Mouse (Mus musculus): ENCODE results near the gene Cdc25b. TPM values are rescaled to one million over a fixed set of nuclear protein-coding genes. Genes with fewer than 3 reads are reported as not detected.
A peak's percentile ranks its signal among the peaks of the same experiment; 100 is the strongest.

Cdc25b gene
- polyA plus RNA-seq, 1 experiment from 2014 or later, result 76.4 TPM

DNA sequence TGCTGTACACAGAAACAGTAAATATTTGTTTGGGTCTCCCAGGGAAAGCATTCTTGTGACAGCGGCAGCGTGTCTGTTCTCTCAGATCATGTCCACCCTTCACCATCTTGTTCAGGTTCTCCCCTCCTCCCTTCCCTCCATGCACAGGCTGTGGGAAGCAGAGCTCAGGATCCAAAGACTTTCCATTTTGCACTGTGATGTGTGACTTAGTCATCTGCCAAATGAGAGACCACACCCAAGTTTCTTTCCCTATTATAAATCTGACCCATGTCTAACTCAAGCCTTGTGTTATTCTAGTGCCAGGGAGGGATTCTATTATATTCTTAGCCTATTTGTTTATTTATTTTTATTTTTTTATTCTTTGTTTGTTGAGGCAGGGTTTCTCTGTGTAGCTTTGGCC lies 21.6 kb downstream of the Cdc25b start:
- DNase-seq (ENCODE audit: low spot score), result no peak
- Histone ChIP-seq H3K27me3 (replicated peaks; ENCODE audit: control insufficient read depth, insufficient read depth, low read length) (no peaks in the 10 kb centered on the region), H3K4me2 (no peak overlapping the region), H3K4me1 (replicated peaks; ENCODE audit: control insufficient read depth, insufficient read depth, low read length) (peaks cover 62% of the 10 kb centered on the region), H3K9ac (ENCODE audit: low read depth, low read length) (no peak overlapping the region), H3K36me3 (ENCODE audit: control insufficient read depth, insufficient read depth, low read length) (no peaks in the 10 kb centered on the region), H3K27ac (ENCODE audit: low read depth, low read length) (no peak overlapping the region; the same call in 1 of the 2 replicates), H3K4me3 (ENCODE audit: low read depth, low read length) (no peak overlapping the region), H3K9me3 (ENCODE audit: control insufficient read depth, low read length) (no peaks in the 10 kb centered on the region)
- no peak for ATAC-seq (replicated peaks; ENCODE audit: low FRiP score)
- 87% methylated on average over 2 of the region's 2 CpGs for WGBS

GRCm38 (mm10) chr2:131209125-131209795 lies 22.5 kb downstream of the Cdc25b start:
- WGBS, result 67% methylated on average over 4 of the region's 4 CpGs
- Histone ChIP-seq H3K36me3 (ENCODE audit: control insufficient read depth, insufficient read depth, low read length) (no peaks in the 10 kb centered on the region), H3K9me3 (ENCODE audit: control insufficient read depth, low read length) (no peaks in the 10 kb centered on the region), H3K27me3 (replicated peaks; ENCODE audit: control insufficient read depth, insufficient read depth, low read length) (no peaks in the 10 kb centered on the region), H3K4me1 (replicated peaks; ENCODE audit: control insufficient read depth, insufficient read depth, low read length) (peaks cover 63% of the 10 kb centered on the region), H3K27ac (ENCODE audit: low read depth, low read length) (peak overlapping the region; percentile 67; the same call in 1 of the 2 replicates), H3K9ac (ENCODE audit: low read depth, low read length) (peak overlapping the region; percentile 60), H3K4me3 (ENCODE audit: low read depth, low read length) (peak overlapping the region; percentile 67; the same call in 1 of the 2 replicates), H3K4me2 (peak overlapping the region; percentile 88)
- ATAC-seq (replicated peaks; ENCODE audit: low FRiP score) (no peak), DNase-seq (ENCODE audit: low spot score) (peak; percentile 50)

DNA sequence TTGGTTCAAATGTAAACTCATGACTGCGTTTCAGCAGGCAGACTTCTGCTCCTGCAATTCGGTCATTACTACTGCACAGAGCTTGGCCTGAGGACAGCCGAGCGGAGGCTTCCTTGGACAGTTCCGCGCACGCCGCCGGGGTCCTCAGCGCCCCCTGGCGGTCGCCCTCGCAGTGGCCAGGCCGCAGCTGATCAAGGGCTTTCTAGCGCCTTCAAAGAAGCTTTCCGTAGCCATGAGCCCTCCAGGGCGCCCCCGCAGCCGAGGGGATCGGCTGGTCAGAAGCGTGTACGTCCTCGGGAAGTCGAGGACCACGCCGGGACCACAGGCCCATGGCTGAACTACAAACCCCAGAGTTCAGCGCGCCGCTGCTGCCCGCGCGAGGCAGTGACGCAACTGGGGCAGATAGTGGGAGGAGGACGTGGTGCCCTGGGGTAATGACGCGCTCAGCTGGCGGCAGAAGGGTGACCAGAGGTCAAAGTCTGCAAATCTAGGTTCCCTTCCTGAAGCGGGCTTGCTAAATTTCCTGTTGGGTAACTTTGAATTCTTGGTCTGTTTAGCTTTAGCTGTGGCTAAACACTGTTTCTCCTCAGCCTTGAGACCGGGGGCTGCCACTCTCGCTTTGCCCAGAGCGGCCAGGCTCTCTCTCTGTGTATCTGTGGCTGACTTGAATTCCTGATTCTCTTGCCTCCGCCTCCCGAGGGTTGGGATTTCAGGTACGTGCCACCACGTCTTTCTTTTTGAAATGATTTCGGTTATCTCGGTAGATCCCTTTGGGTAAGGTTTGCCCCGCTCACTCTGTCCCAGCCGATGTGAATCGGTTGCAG lies 23.4 kb downstream of the Cdc25b start:
- ATAC-seq (replicated peaks; ENCODE audit: low FRiP score) (peak; percentile 83), DNase-seq (ENCODE audit: low spot score) (peak; percentile 96)
- H3K4me3 ChIP-seq (ENCODE audit: low read depth, low read length), result peak overlapping the region; percentile 67
- no peaks in the 10 kb centered on the region for H3K27me3 ChIP-seq (replicated peaks; ENCODE audit: control insufficient read depth, insufficient read depth, low read length)
- H3K4me2 ChIP-seq, result peak overlapping the region; percentile 88
- H3K36me3 ChIP-seq (ENCODE audit: control insufficient read depth, insufficient read depth, low read length), result no peaks in the 10 kb centered on the region
- peaks cover 60% of the 10 kb centered on the region for H3K4me1 ChIP-seq (replicated peaks; ENCODE audit: control insufficient read depth, insufficient read depth, low read length)
- no peaks in the 10 kb centered on the region for H3K9me3 ChIP-seq (ENCODE audit: control insufficient read depth, low read length)
- H3K27ac ChIP-seq (ENCODE audit: low read depth, low read length), result peak overlapping the region; percentile 67
- 1% methylated on average over 50 of the region's 50 CpGs for whole genome bisulfite sequencing
- peak overlapping the region; percentile 60 for H3K9ac ChIP-seq (ENCODE audit: low read depth, low read length)

DNA sequence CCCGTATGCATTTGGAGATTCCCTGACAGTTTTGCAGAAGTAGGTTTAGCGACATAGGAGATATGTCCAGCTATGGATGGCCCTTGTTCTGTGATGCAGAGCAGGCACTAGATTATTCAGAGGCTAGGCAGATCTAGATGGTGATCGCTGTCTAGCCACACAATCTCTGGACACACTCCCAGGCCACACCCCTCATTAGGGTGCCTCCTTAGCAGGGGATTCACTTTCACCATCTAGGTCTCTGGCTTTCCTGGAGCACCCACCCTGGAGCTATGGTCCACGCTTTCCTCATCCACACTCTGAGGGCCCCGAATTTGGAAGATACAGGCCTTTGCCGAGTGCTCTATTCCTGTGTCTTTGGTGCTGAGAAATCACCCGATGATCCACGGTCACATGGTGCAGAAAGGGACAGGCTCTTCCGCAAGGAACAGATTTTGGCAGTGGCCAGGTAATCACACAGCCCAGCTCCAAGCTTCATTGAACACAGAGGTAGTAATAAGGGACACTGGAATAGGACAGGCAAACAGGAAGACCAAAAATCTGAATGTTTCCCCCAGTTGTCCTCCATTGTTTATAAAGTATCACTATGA lies 24.4 kb downstream of the Cdc25b start:
- no peak for DNase-seq (ENCODE audit: low spot score)
- H3K9ac ChIP-seq (ENCODE audit: low read depth, low read length), result peak overlapping the region; percentile 60
- no peaks in the 10 kb centered on the region for H3K9me3 ChIP-seq (ENCODE audit: control insufficient read depth, low read length)
- peak overlapping the region; percentile 67 for H3K4me3 ChIP-seq (ENCODE audit: low read depth, low read length)
- peak overlapping the region; percentile 67; the same call in 1 of the 2 replicates for H3K27ac ChIP-seq (ENCODE audit: low read depth, low read length)
- H3K27me3 ChIP-seq (replicated peaks; ENCODE audit: control insufficient read depth, insufficient read depth, low read length), result no peaks in the 10 kb centered on the region
- peak overlapping the region; percentile 88 for H3K4me2 ChIP-seq
- peaks cover 53% of the 10 kb centered on the region for H3K4me1 ChIP-seq (replicated peaks; ENCODE audit: control insufficient read depth, insufficient read depth, low read length)
- 63% methylated on average over 9 of the region's 9 CpGs for WGBS
- no peak for ATAC-seq (replicated peaks; ENCODE audit: low FRiP score)
- H3K36me3 ChIP-seq (ENCODE audit: control insufficient read depth, insufficient read depth, low read length), result no peaks in the 10 kb centered on the region

GRCm38 (mm10) chr2:131213773-131214172 lies 27.0 kb downstream of the Cdc25b start:
- Histone ChIP-seq H3K4me2 (peak overlapping the region; percentile 44), H3K27ac (ENCODE audit: low read depth, low read length) (peak overlapping the region; percentile 70), H3K9ac (ENCODE audit: low read depth, low read length) (peak overlapping the region; percentile 51), H3K36me3 (ENCODE audit: control insufficient read depth, insufficient read depth, low read length) (no peaks in the 10 kb centered on the region), H3K9me3 (ENCODE audit: control insufficient read depth, low read length) (no peaks in the 10 kb centered on the region), H3K4me1 (replicated peaks; ENCODE audit: control insufficient read depth, insufficient read depth, low read length) (peaks cover 39% of the 10 kb centered on the region), H3K4me3 (ENCODE audit: low read depth, low read length) (no peak overlapping the region), H3K27me3 (replicated peaks; ENCODE audit: control insufficient read depth, insufficient read depth, low read length) (no peaks in the 10 kb centered on the region)
- ATAC-seq (replicated peaks; ENCODE audit: low FRiP score) (peak; percentile 72), DNase-seq (ENCODE audit: low spot score) (no peak)
- WGBS, result 63% methylated on average over 7 of the region's 7 CpGs

- H3K4me3 ChIP-seq (ENCODE audit: low read depth, low read length), result no peak overlapping the region
- no peaks in the 10 kb centered on the region for H3K9me3 ChIP-seq (ENCODE audit: control insufficient read depth, low read length)
- DNase-seq (ENCODE audit: low spot score), result no peak
- H3K27me3 ChIP-seq (replicated peaks; ENCODE audit: control insufficient read depth, insufficient read depth, low read length), result no peaks in the 10 kb centered on the region
- H3K27ac ChIP-seq (ENCODE audit: low read depth, low read length), result no peak overlapping the region
- no peaks in the 10 kb centered on the region for H3K36me3 ChIP-seq (ENCODE audit: control insufficient read depth, insufficient read depth, low read length)
- no peak for ATAC-seq (replicated peaks; ENCODE audit: low FRiP score)
- no peak overlapping the region for H3K4me2 ChIP-seq
- 87% methylated on average over 7 of the region's 7 CpGs for WGBS
- no peak overlapping the region for H3K9ac ChIP-seq (ENCODE audit: low read depth, low read length)
- H3K4me1 ChIP-seq (replicated peaks; ENCODE audit: control insufficient read depth, insufficient read depth, low read length), result peaks cover 24% of the 10 kb centered on the region
Observed at GRCm38 (mm10) chr2:131215941-131216858, 29.5 kb downstream of the Cdc25b start.

DNA sequence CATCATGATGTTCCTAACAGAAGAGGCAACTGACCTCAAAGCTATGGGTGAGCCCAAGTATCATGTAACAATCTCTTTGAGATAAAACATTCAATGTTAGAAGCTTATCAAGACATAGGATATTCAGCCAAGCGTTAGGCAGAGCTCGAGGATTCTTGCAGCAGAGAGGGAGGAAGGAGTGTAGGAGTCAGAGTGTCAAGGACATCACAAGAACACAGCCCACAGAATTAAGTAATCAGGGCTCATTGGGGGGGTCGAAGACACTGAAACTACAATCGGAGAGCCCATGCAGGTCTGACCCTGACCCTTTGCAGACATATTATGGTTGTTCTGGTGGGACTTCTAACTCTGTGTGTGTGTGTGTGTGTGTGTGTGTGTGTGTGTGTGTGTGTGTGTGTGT lies 33.3 kb downstream of the Cdc25b start:
- H3K9me3 ChIP-seq (ENCODE audit: control insufficient read depth, low read length), result no peaks in the 10 kb centered on the region
- DNase-seq (ENCODE audit: low spot score), result no peak
- no peak overlapping the region for H3K9ac ChIP-seq (ENCODE audit: low read depth, low read length)
- 56% methylated on average over 4 of the region's 4 CpGs for WGBS
- no peak overlapping the region for H3K4me2 ChIP-seq
- no peak overlapping the region for H3K4me3 ChIP-seq (ENCODE audit: low read depth, low read length)
- no peaks in the 10 kb centered on the region for H3K36me3 ChIP-seq (ENCODE audit: control insufficient read depth, insufficient read depth, low read length)
- ATAC-seq (replicated peaks; ENCODE audit: low FRiP score), result no peak
- peaks cover 27% of the 10 kb centered on the region for H3K4me1 ChIP-seq (replicated peaks; ENCODE audit: control insufficient read depth, insufficient read depth, low read length)
- H3K27me3 ChIP-seq (replicated peaks; ENCODE audit: control insufficient read depth, insufficient read depth, low read length), result no peaks in the 10 kb centered on the region
- H3K27ac ChIP-seq (ENCODE audit: low read depth, low read length), result no peak overlapping the region

Data from liver, embryonic 11.5 days (tissue).